Mouse (Mus musculus): ENCODE data around the gene Ces4a.
A peak's percentile ranks its signal among the peaks of the same experiment; 100 is the strongest.
"Not testable (repeated sequence)": the region's sequence is repeated elsewhere in the genome, so short reads cannot be mapped to it uniquely, and the experiment has no call there.

Ces4a gene

DNA sequence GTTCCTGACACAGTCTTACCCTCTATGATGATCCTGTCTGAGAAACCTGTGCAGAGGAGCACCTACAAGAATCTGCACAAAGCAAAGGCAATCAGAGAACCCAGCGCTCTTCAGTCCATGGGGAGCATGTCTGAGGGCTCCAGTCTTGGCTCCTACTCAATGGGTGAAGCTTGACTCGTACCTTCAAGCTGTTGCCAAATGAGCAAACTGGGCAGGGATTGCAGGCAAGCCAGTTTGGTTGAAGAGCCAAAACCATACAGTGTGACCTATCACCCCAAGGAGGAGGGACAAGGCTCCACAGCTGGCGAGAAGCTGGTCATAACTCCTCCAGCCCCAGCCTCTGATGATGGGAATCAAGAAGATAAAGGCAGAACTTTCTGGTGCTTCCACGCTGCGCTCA is at the start of gene Ces4a:
Ces4a (plus strand) TSS at position 292 of the 400 bp plus-strand sequence.
- DNase-seq (ENCODE audit: low spot score): no peak

DNA sequence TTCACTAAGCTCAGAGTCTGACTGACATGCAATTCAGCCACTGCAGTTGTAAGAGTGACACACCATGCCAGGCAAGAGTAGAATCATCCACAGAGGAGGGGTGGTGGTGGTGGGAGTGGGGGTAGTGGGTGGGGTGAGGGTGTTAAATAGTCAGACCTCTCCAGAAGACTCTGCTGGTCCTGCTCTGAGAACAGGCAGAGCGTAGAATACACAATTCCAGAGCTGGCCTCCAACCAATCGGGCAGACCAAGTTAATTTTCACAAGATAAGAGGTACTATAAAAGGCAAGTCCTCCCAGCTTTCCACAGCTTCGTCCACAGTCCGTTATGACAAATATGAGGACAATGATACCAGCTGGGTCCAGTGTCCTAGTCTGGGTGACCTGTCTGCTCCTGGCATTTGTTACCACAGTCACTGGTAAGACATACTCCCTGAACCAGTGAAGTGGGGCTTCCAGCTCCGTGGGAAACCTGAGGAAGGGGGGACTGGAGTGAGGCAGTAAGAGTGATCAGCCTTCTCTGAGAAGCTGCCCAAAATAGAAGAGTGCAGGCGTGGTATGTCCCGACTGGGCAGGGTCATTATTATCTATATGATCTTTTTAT is 48.0 kb upstream of the Ces4a start, which contains the start of gene Ces3b:
Ces3b (plus strand) TSS at position 305 of the 602 bp plus-strand sequence.
- no peak for DNase-seq (ENCODE audit: low spot score)

DNA sequence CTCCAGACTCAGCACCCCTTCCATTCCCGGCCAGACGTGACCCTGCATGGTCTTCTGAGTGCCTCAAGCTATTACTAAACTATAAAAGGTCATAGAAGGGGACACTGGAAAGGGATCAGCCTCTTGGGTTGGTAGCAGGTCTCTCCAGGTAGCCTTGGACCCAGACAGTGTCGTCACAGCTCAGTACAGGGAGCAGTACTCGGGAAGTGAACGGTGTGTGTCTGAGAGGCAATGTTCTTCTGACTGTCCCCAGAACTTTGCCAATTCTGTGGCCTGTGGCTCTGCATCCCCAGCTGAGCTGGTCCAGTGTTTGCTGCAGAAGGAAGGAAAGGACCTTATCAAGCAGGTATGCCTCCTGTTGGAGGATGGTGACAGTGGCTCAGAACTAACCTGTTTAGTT is 43.4 kb upstream of the Ces4a start:
- not testable (repeated sequence) for DNase-seq (ENCODE audit: low spot score)

DNA sequence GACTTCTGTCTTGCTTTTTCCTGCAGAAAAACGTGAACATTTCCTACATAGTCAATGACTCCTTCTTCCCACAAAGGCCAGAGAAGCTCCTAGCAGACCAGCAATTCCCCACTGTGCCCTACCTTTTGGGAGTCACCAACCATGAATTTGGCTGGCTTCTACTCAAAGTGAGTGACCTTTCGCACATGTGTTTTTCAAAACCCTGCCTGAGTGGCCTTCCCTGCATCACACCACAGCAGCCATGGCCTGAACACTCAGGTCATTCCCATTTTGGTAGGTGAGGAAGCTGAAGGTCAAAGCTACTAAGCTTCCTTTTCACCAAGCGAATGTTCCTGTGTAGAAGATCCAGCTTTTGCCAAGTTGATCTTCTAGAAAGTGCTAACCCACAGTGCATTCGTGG is 43.0 kb upstream of the Ces4a start:
- no peak for DNase-seq (ENCODE audit: low spot score)

DNA sequence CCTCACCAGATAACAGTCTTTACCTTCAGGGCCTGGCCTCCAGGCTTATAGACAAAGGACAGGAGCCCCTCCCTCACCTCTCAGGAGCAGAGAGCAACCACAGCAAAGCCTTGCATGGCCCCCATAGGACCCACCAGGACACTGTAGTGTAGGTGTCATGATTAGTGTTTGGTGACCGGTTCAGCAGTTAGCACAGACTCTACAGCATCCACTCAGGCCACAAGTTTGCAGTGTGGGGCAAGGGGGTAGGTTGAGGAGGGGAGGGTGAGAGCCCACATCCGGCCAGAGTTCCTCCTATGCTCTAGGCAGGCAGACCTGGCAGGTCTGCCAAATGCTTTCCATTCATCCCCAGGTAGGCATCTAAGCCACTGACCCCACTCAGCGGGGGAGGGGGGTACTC is 37.6 kb upstream of the Ces4a start:
- DNase-seq (ENCODE audit: low spot score): no peak

DNA sequence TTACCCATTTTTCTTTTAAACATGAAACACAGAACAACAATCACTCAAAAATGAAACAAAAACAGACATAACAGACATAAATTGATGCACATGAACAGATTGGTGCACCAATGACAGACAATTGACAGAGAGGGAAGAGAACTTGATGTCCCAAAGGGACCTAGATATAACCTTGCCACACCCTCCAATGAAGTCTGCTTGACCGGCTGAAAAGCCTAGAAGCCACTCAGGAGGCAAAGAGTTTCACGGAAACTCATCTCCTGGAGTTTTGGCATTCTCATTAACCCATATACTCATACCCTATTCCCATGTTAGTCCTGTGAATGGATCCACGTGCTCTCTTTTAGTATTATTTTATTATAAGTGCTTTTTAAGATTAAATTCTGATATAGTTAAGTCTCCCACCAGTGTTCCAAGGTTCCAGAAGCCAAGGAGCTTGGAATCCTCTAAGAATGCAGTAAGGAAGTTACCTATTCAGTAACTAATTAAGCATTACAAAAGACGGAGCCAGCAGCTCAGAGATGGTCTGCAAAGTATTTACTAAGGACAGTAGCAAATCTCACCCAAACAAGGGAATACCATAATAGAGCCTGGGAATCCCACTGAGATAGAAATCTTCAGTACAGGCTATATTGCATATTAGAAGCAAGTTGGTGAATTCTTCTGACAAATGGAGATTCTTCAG is 29.4 kb upstream of the Ces4a start:
- not testable (repeated sequence) for DNase-seq (ENCODE audit: low spot score)

DNA sequence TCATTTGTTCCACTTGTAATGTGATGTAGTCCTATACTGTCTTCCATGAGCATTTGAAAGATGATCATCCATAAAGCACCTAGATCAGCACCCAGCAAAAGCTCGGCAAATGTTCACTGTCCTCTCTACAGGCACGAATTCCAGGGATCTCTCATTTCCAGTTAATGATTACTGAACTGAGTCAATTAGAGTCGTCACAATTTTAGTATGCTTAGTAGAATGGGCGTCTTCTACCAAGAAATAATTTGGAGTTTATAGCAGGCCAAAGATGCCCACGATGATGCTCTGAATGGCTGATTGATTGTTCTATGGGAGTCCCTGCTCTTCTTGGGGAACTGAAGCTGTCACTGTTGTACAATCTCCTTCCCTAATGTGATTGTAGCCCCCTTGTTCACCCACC is 27.9 kb upstream of the Ces4a start:
- not testable (repeated sequence) for DNase-seq (ENCODE audit: low spot score)

DNA sequence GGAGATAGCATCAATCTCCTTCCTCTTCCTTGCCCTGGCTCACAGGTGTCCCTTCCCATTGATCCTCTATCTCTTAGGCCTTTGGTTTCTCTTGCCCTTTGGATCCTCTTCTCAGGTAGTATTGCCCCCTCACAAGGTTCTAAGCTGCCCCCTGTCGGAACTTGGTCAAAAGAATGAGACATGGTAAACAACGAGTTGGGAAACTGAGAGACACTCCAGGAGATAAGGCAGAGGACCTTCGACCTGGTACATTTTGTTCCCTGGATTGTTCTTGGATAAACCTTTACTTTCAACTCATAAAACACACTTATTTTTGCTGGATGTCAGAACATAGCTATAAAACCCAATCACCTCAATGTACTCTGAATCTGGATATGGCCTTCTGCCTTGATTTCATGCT is 27.4 kb upstream of the Ces4a start:
- DNase-seq (ENCODE audit: low spot score): no peak

DNA sequence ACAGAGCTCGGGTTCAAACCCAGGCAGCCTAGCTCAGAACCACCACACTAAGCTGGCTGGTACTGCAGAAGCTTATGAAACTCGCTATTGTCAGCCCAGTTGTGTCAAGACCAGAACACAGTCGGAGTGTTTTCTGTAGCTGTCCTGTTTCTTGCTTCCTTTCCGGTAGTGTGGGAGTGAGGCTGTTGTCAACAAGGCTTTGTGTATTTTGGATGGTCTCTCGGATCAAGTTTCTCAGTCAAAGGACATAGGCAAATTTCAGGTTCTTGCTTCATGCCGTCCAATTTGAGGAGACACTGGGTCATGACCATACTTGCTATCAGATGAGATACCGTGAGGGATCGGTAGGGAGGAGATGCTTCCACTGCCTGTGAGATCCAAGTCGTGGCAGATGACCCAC is 1.7 kb upstream of the Ces4a start:
- no peak for DNase-seq (ENCODE audit: low spot score)

DNA sequence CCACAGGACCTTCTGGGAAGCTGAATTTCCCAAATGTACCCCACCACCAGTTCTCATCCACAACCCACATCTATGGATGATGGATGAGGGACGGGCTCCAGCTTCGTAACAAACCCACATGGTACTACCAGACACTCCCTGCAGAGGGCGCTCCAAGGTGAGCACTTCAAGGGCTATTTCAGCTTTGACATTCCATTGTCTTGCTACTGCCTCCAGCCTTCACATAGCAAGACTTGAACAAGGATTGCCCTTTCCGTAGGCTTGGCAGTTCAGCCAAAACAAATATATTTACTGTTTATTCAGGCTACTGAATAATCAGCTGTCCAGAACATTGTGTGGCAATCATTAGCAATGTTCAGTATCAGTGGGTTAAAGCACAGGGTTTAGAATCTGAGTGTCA is 6.8 kb downstream of the Ces4a start:
- DNase-seq (ENCODE audit: low spot score): peak; percentile 61

DNA sequence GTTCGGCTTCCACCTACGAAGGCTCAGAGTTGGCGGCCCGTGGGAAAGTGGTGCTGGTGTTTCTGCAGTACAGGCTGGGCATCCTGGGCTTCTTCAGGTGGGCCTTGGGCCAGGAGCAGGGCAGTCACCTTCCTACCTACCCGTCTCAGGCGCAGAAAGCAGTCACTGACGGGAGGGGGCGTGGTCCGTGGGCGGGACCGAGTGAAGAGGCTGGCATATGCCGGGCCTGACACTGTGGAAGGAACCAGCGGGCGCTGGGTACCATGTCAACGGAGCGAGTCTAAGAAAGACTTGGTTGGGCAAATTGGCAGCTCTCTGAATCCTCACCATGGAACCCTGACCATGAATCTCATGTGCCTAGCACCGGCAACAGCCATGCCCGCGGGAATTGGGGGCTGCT is 10.8 kb downstream of the Ces4a start:
- DNase-seq (ENCODE audit: low spot score): peak; percentile 23

DNA sequence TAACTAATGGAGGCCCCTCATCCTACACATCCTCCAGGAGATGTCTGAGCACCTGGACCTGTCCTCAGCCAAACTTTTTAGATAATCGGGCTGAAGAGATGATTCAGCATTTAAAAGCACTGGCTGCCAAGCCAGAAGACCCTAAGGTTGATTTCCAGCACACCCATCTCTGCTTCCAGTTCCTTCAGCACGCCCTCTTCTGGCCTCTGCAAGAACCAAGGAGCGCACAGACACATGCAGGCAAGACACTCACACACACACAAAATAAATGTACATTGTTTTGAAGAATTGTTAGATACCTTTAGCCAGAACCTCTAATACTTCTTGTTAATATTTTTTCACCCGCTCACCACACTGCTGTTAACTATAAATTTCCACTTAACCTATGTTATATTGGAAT is 20.1 kb downstream of the Ces4a start:
- DNase-seq (ENCODE audit: low spot score): no peak

DNA sequence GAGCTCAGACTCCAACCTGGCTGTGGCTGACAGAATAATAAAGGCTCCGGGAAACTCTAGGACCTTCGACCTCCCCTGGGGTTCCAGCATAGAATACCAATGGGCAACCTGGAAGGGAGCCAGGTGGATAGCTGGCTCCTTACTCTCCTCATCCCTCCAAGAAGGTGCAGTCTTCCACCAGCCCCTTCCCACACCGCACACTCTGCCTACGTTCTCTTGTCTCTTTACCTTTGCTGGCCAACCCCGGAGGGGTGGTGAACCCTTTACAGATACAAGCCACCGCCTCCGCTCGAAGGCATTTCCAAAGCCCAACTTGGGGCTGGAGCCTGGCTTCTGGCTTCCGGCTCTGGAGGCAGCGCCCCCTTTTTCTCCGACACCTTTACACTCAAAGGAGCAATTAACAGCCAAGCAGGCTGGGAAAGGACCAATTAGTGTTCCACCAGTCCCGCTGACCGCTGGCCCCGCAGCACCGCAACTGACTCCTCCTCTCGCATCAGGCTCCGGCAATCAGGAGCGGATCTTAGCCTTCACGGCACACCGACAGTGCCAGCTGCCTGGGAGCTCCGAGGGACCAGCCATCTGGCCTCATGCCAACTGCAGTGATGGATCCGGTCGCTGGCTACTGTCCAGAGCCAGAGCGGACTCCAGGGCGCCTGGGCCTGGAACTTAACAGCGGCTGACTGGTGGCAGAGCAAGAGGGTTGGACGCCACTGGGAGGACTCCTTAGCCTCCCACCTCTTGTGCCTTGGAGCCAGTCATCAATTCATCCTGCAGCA is 21.2 kb downstream of the Ces4a start:
- peak; percentile 61 for DNase-seq (ENCODE audit: low spot score)

DNA sequence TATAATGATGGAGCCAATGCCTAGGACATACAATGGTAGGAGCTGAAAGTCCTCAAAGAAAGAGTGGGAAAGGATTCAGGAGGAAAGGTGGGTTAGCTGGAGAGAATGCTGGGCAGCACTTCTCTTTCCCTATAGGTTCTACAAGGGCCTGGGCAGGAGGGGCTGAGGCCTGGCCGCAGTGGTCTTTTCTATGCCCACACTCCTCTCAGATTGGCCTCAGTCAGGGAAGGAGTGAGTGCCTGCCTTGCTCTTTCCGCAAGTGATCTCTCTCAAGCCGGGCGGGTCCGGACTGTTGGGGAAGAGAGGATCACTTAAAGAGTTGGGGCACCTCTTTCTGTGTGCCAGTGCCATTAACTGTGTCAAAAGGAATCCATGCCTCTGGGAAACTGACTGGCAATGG is 22.7 kb downstream of the Ces4a start:
- DNase-seq (ENCODE audit: low spot score): no peak

DNA sequence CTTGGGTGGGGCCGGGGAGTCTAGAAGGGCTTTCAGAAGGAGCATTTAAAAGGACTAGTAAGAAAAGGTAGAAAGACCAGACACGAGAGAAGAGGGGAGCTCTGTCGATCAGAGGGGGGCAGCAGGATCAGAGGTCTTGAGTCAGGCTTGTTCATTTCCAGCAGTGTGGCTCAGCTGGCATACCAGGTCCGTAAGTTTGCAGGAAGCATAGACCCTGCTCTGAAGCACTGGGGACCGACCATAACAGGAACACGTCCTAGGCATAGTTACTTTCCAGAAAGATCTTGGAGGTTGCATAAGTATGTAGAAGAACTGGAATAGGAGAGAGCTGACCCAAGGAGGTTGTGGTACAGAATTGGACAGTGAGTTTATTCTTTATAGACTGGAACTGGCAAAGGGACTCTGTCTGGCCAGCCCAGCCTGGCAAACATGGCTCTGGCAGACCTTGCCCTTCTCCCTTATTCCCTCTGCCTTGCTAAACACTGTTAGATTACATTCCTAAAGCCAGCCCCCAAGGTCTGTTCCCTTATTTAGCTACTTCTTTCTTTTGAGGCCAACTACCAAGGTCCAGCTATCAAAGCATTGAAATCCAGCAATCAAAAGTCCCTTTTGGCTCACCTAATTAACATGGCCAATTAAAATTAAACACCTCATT is 23.6 kb downstream of the Ces4a start:
- DNase-seq (ENCODE audit: low spot score): no peak

DNA sequence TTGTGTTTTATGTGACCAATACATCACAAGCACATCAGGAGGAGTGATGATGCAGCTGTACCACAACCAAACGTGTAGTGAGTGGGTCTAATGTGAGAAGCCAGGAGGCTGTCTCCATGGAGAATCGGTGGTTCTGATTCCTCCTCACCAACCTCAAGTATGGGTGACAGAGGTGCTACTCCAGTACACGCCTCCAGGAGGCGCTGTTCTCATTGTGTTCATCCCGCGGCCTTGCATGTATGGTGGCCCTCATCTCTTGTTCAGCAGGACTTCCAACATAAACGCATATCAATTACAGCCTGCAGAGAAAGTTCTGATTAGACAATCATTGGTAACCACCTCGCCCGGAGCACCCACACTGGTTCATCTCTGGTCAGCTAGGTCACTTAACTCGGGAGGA is 26.0 kb downstream of the Ces4a start:
- peak; percentile 59 for DNase-seq (ENCODE audit: low spot score)

DNA sequence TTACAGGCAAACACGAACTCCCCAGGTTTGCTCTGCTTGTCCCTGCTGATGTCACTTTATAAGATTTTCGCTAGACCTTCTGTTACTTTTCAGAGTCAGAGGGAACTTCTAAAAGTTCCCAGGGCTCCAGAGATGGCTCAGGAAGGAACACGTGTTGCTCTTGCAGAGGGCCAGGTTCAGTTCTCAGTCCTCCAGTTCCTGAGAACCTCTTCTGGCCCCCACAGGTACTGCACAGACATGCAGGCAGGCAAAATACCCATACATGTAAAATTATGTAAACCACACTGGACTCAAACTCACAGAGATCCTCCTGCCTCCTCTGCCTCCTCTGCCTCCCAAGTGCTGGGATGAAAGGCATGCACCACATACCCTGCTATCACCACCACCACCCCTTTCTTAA is 26.5 kb downstream of the Ces4a start:
- no peak for DNase-seq (ENCODE audit: low spot score)

DNA sequence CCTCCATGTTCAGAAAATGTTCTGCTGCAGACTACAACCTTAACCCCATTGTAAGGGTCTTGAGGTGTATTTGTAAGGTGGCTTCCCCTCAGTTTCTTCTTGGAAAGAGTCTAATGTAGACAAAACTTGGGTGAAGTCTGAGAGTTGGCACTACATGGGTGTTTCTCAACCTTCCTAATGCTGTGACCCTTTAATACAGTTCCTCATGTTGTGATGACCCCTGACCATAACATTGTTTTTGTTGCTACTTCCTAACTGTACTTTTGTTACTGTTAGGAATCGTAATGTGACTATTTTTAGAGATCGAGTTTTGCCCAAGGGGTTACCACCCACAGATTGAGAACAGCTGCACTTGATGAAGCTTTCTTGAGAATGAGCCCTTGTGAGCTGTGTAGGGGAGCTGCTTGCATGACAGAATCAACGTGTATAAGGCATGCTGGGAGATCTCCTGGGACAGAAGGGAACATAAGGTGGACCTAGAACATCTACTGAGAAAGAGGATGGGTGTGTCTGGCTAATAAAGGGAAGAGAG is 29.6 kb downstream of the Ces4a start:
- DNase-seq (ENCODE audit: low spot score): no peak

DNA sequence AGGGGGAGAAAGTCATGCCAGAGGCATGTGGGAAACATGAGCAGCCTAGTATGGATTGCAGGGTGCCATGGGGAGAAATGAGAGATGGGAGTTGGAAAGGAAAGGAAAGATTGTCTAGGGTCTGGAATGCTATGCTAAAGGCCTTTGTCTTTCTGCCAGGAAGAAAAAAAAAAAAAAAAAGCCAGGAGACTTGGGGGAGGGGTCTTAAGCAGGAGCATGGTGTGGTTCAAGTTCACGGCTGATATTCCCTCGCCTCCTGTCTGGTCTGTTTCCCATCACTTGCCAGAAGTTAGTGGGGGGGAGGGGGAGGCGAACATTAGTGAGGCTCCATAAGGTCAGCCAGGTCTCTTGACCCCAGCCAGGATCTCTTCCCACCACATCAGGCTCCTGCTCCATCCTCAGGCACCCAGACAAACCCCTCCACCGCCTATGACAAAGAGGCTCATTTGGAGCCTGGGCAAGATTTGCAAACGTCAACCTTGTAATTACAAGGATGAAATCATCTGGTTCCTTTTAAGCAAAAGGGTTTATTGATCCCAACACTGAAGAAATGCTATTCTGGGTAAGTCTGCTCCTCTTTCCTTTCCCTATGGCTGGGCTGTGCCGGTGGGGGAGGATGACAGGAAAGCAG is 32.8 kb downstream of the Ces4a start:
- DNase-seq (ENCODE audit: low spot score): peak; percentile 51

DNA sequence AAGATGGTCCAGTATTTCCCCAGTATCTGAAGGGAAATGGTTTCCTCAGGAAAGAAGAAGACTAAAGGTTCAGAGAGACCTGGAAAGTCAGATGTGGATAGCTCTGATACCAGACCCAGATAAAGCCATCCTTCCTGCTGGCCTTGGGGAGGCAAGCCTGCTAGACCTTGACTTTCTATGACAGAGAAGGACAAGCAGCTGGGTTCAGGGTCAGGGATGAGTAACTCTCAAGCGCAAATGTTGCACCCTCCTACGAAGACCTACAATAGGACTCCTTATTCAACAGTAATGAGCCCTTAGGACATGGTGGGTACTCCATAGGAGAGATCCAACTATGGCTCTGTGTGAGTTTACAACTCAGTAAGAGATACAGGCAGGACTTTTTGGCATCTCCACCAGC is 33.6 kb downstream of the Ces4a start:
- no peak for DNase-seq (ENCODE audit: low spot score)

DNA sequence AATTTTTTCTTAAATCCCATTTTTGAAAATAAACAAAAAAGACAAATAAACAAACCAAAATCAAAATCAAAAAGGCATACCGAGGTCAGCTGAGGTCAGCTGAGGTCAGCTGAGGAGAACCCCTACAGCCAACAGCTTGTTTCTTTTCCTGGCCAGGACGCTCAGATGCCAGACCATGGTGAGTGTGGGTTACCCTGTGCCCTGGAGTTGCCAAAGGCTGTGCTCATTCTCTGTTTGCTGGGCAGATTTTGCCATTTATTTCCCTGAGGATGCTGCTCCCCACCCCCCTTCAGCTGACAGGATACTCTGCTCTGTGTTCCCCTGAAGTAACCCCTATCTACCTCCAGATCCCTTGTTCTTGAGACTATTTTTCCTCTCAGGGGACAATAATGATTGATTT is 35.5 kb downstream of the Ces4a start:
- DNase-seq (ENCODE audit: low spot score): no peak

DNA sequence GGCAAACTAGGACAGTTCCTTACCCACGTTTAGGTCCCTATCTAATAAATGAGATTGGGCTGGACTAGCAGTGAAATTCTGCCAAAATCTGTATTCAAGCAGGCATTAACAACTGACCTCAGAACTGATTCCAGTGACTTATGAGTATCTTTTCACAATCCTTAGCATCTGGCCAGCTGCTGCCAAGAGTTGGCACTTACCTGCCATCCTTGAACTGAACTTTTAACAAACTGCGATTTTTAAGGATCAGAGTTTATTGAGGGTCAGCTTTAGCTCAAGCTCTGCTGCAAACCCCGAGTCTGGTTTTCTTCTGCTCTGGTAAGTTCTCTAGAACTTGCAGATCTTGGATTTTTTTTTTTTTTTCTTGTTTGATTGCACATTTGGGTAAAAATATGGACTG is 38.0 kb downstream of the Ces4a start:
- no peak for DNase-seq (ENCODE audit: low spot score)

Measured in embryo, embryonic 10 days (tissue).